Mouse (Mus musculus): ENCODE measurements around the gene Tfrc.

The Tfrc gene

GRCm38 (mm10) chr16:32608712-32609400 lies at the start of gene Tfrc:
Gene Tfrc (plus strand): TSS chr16:32608920.
- peak; percentile 99 for DNase-seq (ENCODE audit: low spot score)

- no peak for DNase-seq (ENCODE audit: low spot score)
Observed at GRCm38 (mm10) chr16:32559493-32559892, 49.2 kb upstream of the Tfrc start.

DNA sequence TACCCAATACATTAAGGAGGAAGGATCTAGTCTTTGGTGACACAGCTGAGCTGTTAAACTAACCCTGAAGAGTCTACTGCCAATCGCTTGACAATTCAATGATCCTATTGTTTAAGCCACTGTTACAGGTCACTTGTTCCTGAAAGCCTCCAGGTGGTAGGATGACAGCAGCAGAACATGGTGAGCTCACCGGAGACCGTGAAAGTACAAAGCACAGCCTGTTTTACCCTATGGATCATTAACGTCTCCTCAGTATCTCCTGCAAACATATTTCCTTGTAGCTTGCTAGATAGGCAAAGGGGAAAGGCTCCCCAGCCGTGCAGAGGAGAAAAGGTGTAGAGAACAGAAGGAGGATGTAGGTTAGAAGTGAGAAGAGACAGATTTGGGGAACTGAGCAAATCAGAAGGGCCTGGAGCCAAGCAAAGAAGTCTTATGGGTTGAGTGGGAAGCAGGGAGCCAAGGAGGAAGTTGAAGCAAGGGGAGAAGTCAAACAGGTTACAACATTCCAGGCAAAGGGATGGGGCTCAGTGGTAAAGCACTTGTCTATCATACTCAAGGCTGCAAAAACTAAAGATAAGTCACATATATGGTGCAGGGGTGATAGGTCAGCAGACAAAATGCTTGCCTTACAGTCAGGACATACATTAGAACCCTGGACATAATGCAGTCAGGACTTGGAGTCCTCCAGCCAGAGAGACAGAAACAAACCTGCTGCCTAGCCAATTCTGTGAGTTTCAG lies 45.5 kb upstream of the Tfrc start:
- no peak for DNase-seq (ENCODE audit: low spot score)

DNA sequence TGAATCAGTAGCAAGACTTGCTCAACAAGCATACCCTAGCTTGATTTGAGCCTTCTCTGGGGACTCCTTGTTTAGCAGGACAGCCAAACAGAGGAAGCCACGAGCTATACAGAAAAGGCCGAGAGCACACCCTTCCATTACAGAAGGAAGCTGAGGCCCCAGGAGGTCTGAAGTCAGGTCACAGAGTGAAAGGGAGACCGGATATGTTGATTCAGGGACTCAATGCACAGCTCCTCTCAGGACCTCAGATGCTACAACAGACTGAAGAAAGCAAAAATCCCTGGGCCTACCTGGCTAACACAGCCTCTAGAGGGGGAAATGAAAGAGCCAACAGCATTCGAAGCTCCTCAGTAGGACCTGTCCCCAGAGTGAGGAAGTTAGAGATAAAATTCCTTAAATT lies 41.4 kb upstream of the Tfrc start:
- DNase-seq (ENCODE audit: low spot score) = no peak

GRCm38 (mm10) chr16:32568401-32568800 lies 40.3 kb upstream of the Tfrc start:
- no peak for DNase-seq (ENCODE audit: low spot score)

DNA sequence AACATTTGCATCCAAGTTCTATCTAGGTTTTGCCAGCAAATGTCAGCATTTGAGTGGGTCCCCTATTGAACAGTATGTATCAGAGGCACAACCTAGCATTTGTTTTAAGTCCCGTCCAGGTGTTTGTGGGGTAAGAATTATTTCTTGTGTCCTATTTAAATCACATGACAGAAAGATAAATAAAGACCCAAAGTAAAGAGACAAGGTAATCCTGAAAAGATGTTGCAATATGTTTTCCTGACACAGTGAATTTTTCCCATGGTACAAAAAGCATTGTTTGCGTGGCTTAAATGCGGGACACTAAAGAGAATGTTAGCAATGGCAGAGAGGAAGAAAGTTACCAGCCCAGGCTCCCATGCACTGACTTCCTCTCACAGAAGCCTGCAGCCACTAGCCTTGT lies 38.7 kb upstream of the Tfrc start:
- DNase-seq (ENCODE audit: low spot score) = no peak

DNA sequence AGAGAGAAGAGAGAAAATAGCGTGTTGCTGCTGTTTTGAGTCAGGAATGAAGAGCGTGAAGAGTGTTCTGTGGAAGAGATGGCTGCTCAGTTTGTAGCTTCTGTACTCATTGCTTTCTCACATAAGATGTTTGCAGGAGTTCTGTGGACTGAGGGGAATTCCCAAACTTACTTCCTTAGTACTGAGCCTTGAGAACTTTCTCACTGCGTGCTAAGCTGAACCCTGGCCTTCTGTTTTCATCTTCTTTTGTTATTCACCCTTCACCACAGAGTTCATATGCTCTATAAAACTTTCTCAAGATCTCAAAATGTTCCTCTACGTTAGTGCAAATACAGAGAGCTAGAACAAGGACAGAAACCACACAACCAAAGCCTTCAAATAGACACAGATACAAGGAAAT lies 36.2 kb upstream of the Tfrc start:
- no peak for DNase-seq (ENCODE audit: low spot score)

GRCm38 (mm10) chr16:32586482-32586881 lies 22.2 kb upstream of the Tfrc start:
- no peak for DNase-seq (ENCODE audit: low spot score)

DNA sequence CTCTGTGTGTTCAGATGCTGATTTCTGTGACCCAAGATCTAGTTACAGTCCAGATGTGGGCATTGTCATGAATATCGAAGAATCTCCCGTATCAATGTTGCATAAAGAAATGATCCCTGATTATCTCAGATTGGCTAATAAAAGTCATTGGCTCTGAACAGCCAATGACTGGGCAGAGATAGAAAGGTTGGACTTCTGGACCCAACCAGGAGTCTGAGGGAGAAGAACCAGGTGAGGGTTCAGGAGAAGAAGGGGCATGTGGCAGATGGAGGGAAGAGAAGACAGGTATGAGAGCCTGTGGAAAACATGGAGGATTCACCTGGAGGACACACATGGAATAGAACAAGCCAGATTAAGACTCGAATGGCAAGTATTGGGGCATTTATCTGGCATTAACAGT lies 20.2 kb upstream of the Tfrc start:
- DNase-seq (ENCODE audit: low spot score) = no peak

- DNase-seq (ENCODE audit: low spot score) = no peak
Observed at GRCm38 (mm10) chr16:32591521-32591920, 17.2 kb upstream of the Tfrc start.

DNA sequence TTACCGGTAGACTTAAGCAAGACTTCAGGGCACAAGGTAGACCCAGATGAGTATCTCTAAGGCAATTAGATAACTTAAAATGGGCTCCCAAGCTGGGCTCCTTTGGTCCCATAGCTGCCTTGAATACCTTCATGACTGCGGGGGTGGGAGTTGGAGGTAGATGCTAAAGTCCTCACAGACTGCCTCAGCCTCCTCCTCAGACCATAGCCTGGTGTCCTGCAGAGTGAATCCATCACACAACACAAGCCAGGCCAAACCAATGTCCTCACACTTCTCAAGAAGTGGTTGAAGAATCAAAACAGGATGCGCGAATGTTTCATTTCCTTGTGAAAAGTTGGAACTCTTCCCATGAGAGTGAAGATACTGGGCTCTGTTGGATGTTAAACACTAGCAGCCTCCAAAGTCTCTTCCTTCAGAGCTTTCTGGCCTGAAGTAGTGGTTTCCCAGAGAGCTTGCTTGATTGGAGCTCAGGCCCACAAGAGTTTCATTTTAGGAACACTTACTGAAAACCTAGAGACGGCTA lies 15.4 kb upstream of the Tfrc start:
- DNase-seq (ENCODE audit: low spot score) = no peak

DNA sequence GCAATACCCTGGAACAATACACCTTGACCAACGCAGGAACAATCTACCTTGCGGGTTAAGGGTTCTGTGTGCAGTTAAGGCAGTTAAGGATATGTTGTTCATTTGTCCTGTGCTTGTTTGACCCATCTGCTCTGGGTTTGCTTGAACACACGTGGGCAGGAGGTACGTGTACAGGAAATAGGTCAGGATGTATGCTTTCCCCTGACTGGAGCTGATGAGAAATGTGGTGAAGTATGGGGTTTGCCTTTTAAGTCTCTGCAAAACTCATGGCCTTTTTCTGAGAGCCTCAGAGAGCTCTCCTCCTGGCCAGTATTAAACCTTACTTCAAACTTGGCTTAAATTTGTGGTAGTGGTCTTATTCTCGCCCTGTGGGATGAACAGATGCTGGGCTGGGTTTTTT lies 14.8 kb upstream of the Tfrc start:
- DNase-seq (ENCODE audit: low spot score) = no peak

- no peak for DNase-seq (ENCODE audit: low spot score)
Observed at GRCm38 (mm10) chr16:32594701-32595100, 14.0 kb upstream of the Tfrc start.

GRCm38 (mm10) chr16:32595142-32595855 lies 13.4 kb upstream of the Tfrc start:
- no peak for DNase-seq (ENCODE audit: low spot score)

DNA sequence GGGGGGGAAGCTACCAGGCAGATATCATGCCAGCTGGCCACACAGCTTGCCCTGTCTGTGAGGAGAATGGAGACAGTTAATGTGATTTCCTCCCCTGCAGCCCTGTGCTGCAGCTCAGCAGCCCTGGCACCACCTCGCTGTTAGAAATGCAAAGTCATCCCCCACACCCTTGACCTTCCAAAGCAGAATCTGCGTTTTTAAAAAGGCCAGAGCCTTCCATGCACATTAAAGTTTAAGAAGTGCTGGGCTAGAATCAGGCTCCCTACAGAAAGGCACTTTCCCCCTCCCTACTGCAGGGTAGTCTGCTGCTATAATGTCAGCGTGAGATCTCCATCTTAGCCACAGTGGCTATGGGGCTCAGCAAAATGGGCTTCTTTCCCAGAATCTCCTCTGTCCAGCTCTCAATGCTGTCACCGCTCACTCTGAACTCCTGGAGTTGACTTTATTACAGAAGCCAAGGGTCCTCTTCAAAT lies 10.8 kb upstream of the Tfrc start:
- no peak for DNase-seq (ENCODE audit: low spot score)

GRCm38 (mm10) chr16:32599151-32599550 lies 9.6 kb upstream of the Tfrc start:
- DNase-seq (ENCODE audit: low spot score) = no peak

DNA sequence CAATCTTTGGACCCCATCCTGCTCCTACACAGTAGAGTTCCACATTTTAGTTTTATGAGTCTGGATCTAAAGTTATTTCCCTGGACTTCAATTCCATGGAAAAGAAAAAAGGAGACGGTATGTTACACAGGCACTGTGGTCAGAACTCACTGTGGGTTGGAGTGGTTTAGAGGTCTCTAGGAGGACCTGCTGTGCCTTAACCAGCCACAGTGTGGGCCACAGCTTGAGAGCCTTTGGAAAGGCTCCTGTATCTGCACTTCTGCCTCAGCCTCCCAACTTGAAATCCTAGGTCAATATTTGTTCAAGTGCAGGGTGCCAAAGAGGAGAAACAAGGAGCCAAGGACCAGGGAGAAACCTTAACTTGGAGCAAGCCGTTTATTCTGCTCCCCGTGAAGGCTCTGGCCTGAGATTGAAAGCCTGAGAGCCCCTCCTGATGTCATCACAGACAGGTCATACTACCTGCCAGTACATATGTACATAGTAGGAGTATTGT lies 6.5 kb upstream of the Tfrc start:
- DNase-seq (ENCODE audit: low spot score) = no peak

DNA sequence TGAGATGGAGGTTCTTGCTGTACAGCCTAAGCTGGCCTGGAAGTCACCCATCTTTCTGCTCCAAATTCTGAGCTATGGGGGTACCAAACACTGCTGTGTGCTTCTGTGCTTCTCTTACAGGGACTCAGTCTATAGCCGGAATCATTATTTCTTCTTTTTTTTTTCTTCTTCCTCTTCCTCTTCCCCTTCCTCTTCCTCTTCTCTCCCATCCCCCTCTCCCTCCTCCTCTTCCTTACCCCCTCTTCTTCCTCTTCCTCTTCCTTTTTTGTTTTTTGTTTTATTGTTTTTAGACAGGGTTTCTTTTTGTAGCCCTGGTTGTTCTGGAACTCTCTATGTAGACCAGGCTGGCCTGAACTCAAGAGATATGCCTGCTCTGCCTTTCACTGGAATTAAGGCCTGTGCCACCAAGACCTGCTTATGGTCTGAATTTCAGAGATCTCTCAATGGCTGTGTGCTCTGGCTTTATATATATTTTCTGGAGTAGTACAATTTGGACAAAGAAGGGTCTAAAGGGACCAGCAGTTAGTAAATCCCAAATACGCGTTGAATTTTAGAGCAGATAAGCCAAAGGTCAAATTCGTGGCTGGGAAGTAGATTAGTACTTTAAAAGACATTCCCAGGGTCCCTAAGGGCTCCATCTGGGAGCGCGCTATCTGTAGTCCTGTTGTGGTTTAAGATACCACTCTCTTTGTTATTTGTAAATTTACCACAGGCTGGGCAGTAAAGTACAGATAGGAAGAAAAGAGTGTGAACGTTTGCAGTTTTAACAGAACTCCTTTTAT lies 967 bp upstream of the Tfrc start:
- no peak for DNase-seq (ENCODE audit: low spot score)

DNA sequence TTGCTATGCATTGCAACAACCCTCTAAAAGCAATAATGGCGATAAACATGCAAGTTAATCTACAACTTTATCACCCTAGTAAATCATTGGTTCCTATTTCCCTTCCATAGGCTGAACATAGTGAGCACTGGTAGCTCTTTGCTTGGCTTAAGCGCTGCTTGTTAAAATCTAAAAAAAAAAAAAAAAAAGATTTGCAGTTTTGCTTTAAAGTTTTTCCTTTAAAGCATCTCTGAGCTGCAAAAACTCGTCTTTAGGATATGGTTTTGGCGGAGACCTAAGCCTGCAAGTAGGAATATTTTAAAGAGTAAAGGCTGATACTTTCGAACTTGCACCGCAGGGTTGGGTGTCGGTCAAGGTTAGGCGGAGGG lies 392 bp upstream of the Tfrc start:
- no peak for DNase-seq (ENCODE audit: low spot score)

- no peak for DNase-seq (ENCODE audit: low spot score)
Observed at GRCm38 (mm10) chr16:32609401-32609779, 670 bp downstream of the Tfrc start.

DNA sequence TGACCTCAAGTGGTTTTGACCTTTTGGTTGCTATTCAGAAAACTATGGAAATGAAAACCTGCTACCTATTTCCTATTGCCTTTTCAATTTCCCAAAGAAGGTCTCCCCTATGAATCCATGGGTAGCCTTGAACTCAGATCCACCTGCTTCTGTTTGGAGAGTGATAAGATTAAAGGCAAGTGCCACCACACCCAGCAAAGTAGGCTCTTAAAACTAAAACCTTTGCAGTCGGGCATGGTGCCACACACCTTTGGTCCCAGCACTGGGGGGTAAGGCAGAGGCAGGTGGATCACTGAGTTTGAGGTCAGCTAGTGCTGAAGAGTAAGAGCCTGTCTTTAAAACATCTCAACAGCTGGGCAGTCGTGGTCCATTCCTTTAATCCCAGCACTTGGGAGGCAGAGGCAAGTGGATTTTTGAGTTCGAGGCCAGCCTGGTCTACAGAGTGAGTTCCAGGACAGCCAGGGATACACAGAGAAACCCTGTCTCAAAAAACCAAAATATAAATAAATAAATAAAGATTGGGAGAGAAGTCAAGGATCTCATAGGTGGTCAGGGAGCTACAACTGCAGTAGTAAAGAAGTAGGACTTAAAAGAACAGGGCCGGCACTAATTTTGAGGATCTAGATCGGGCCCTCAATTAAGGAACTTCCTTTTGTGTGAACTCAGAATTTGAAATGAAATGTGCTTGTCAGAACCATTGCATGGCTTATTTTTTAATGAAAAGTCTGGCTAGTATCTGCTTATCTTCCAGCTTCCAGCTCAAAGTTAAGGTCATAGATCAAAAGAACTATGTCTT lies 1.9 kb downstream of the Tfrc start:
- DNase-seq (ENCODE audit: low spot score) = no peak
